Mouse (Mus musculus) lung, postnatal 36 days (tissue): ENCODE measurements at regions not wholly inside any gene's neighbourhood (a gene's known extent, or its start where the extent isn't known, plus 50 kb on each side); places are given as distances from the start of the nearest gene placed in this dataset.

ENCODE experiments used
- DNase-seq: peaks from one replicate; pipeline ENCODE4 v3.0.0; 2022; ENCODE audit warnings: mixed read lengths

DNA sequence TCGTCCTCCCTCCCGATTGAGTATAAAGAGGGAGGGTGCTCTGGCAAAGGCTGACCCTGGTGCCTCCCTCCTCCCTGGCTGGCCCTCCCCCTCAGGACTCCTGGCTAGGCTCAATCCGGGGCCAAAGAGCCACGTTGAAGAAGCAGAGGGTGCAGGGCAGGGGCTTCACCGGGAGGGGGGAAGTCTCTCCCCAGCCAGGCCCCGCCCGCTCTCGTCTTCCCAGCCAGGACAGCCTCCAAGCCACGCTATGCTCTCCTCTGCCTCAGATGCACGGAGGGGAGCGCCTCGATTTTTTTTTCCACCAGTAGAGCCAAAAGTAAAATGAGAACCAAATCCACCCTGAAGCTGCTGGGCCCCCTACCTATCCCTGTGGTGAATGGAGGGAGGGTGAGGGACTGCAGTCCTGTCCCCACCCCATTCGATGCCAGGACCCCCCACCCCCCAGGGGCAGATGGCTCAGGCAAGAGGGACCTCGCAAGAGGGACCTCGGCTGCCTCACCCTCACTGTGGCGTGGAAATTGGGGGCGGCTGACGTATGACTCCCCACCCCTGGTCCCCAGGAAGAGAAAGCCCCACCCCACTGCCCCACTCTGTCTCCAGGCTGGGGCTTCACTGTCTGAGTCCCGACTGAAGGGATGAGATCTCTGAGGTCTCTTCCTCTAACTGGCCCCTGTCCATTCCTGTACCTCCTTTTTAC lies 53.2 kb upstream of the Col1a1 start:
- DNase-seq, result no peak

DNA sequence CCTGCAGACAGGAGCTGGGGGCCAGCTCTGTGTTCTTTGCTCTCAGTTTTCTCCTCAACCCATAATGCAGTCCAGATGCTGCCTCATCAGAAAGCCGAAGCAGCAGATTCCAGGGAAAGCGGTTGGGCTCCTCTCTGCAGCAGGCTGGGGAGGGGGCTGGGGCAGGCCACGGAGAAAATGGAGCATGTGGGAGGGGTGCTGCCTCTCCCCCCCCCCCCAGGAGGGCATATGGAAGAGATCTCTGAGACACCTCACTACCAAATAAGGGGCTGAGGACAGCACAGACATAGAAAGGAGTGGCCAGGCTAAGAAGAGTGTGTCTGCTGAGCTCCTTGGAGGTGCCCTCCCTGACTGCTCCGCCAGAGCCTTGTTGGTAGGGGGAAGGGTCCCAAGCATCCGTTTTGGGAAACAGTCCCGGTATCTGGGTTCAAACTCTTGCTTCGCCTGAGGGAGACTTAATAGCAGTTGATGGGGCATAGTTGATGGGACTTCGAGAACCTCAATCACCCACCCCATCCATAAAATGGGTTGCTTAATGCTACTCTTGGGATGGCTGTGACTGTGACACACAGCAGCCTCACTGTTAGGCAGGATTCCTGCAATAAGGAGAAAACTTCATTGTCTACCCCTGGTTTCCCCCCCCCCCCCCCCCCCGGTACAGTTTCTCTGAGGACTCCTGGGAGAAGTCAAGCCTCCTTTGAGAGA lies 53.9 kb upstream of the Col1a1 start:
- DNase-seq, result no peak

DNA sequence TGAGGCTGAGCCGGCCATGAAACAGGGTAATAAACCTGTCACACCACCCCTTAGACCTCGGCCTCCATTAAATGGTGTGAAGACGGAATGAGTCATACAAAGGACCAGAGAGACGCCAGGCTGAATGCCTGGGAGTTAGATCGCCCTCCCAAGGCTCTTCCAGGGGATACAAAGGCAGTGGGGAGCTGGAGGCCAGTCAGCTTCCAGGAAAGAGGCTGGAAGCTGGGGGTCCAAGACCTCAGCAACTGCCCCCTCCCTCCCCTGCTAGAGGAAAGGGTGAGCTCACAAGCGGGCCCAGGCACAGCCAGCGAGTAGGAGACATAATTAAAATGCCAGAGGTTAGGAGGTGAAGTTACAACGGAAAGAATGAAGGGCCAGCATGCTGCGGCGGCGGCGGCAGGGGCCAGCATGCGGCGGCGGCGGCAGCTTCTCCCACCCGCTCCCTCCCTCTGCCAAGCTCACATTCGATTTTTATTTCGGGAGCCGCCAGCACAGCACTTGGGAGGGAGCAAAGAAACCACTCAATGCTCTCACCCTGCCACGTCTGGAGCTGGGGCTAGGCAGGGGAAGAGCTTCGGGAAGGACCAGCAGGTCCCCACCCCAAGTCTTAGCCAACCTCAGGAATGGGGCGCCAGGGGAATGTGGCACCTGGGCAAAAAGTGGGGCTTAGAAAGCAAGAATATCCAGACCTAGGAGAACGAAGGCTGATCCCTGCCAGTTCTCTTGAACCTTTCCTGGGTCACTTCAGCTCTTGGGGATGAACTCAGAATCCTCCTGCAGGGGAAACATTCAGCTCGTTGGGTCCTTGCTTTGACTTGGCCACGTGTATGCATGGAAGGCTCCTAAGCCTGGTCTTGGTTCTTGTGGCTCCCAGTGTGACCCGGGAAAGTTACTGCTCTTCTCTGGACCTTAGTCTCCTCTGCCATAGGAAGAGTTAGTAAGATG lies 54.9 kb upstream of the Col1a1 start:
- DNase-seq, result no peak

DNA sequence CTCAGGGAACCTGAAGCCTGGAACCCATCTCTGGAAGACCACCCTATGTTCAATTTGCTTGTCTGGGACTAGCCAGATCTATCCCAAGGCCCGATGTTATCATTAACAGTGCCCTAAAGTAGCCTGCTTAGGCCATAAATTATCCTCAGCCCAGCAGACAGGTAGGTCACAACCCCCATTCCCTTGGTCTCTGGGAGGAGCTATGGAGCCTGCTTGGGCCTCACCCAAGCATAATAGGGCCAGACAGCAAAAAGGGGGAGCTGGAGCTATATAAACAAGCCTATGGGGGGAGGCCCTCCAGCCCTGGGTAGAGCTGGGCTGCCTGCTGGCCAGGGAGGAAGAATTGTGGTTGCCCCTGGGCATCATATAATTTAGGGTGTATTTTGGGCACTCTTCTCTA lies 59.3 kb upstream of the Col1a1 start:
- DNase-seq, result no peak

- peak; percentile 49 for DNase-seq
Measured at GRCm38 (mm10) chr11:94875026-94875425, 61.0 kb upstream of the Col1a1 start.

- DNase-seq, result peak; percentile 30
Measured at GRCm38 (mm10) chr11:94874155-94874561, 61.9 kb upstream of the Col1a1 start.

DNA sequence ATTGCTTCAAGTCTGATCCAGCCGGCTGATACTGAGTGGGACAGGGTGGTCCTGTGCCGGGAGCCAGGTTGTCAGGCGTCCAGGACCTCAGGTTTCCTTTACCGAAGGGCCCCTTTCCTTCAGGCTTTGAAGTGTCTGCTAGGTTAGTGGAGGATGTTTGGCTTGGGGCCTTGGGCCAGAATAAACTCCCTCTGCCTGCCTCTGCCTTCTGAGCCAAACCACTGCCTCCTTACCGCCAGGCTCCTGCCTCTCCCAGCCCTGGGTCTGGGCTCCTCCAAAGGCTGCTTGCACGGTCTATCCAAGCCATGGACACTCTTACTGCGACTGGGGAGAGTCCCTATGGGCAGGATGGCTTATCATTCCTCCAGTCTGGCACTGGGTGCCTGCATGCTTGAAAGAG lies 62.3 kb upstream of the Col1a1 start:
- peak; percentile 47 for DNase-seq

DNA sequence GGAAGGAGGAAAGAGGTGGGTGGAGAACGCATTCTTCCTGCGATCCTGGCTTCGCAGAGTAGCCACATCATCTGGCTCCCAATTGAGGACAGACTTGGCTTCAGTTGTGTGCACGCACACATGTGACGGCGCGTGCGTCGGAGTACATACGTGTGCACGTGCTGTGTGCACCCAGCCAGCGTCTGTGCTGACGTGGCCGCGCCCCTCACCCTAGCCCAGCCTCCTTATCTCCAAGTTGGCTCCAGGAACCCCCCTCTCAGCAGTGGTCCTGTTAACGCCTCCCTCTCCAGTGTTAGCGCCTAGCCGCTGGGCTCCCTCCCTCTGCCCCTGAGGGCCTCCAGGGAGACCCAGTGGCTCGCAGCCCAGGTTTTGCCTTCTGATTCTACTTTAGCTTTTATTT lies 63.1 kb upstream of the Col1a1 start:
- peak; percentile 61 for DNase-seq

DNA sequence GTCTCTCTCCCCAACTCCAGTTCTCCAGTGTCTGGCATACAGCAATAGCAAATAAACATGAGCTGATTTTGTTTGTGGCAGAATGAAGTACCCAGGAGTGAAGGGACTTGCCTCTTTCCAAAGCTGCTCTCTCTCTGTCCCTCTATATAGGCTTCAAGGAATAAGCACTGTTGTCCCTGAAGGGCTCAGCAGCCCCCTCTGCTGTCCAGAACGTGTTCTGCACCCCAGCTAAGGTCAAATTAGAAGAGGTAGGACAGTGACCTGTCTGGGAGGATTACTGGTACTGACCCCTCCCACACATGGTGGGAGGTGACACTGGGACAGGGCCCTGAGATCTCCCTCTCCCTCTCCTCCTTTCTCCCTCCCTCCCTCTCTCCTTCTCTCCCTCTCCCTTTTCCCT lies 65.7 kb upstream of the Col1a1 start:
- peak; percentile 86 for DNase-seq

GRCm38 (mm10) chr11:94869866-94870265 lies 66.2 kb upstream of the Col1a1 start:
- peak; percentile 69 for DNase-seq

DNA sequence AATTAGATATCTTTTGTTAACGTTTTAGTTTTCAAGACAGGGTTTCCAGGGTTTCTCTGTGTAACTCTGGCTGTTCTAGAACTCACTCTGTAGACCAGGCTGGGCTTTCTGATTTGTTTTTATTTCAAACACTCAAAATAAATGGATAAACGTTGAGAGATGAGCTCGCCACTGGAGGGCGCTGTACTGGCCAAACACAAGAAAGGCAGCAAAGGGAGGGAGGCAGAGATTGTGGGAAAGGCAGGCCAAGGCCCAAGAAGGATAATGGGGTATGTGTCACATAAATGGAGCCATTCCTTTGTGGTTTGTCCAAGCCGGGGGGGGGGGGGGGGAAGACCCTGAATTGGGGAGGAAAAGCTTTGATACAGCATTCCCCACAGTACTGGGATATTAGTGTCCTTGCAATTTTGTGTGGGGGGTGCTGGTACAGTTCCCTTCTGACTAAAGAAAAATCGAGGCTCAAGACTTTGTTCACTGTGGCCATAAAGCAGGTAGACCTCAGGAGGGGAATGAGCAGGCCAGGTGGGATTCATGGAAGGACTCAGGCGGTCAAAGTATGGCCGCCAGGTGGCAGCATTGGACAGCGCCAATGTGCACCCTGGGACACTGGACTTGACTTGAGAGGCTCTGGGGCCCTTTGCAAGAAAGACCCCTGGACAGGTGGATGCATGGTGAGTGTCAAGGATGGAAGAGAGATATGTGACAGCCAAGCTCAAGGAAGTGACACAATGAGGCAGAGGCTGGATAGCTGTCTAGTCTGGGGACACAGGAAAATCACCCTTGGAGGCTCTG lies 69.7 kb upstream of the Col1a1 start:
- DNase-seq, result peak; percentile 89

DNA sequence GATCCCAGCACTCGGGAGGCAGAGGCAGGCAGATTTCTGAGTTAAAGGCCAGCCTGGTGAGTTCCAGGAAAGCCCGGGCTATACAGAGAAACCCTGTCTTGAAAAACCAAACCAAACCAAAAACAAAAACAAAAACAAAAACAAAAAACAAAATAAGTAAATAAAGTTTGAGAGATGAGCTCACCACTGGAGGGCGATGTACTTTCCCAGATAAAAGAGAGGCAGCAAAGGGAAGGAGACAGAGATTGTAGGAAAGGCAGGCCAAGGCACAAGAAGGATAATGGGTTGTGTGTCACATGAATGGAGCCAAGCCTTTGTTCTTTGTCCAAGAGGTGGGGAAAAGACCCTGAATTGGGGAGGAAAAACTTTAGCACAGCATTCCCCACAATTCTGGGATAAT lies 67.6 kb upstream of the Tmem92 start:
- no peak for DNase-seq

GRCm38 (mm10) chr11:94839133-94839532 lies 56.6 kb upstream of the Tmem92 start:
- DNase-seq, result no peak

- DNase-seq, result peak; percentile 8
Measured at GRCm38 (mm10) chr11:94838140-94838539, 55.6 kb upstream of the Tmem92 start.

- no peak for DNase-seq
Measured at GRCm38 (mm10) chr11:94836347-94836746, 53.8 kb upstream of the Tmem92 start.

DNA sequence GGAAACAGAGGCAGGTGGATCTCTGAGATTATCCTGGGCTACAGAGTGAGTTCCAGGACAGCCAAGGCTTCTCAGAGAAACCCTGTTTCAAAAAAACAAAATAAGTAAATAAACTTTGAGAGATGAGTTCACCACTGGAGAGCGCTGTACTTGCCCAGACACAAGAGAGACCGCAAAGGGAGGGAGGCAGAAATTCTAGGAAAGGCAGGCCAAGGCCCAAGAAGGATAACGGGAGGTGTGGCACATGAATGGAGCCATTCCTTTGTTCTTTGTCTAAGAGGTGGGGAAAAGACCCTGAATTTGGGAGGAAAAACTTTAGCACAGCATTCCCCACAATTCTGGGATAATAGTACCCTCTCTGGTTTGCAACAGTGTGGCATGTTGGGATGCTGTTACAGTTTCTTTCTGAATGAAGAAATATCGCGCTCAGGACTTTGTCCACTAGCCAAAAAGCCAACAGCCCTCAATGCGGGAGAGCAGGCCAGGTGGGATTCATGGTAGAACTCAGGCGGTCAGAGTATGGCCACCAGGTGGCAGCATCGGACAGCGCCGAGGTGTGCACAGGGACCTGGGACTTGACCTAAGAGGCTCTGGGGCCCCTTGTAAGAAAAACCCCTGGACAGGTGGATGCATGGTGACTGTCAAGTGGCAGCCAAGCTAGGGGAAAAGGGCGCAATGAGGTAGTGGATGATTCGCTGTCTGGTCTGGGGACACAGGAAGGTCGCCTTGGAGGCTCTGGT lies 49.9 kb upstream of the Tmem92 start:
- DNase-seq, result peak; percentile 74
